Mouse (Mus musculus): ENCODE data around the gene Slfn8. TPM values are rescaled to one million over a fixed set of nuclear protein-coding genes. Genes with fewer than 3 reads are reported as not detected.
"Not testable (repeated sequence)": the region's sequence is repeated elsewhere in the genome, so short reads cannot be mapped to it uniquely, and the experiment has no call there.

Gene Slfn8
- polyA plus RNA-seq, 1 experiment from 2014 or later: not detected

- Histone ChIP-seq H3K27me3 (replicated peaks) (no peaks in the 10 kb centered on the region; the same call in 1 of the 2 replicates), H3K36me3 (0 out of 2 replicates have a peak, but pooled peaks cover 2% of the 10 kb centered on the region), H3K9ac (no peak overlapping the region), H3K27ac (no peak overlapping the region), H3K4me1 (peaks cover 13% of the 10 kb centered on the region), H3K9me3 (no peaks in the 10 kb centered on the region), H3K4me3 (no peak overlapping the region), H3K4me2 (replicated peaks) (no peak overlapping the region)
- WGBS: 87% methylated on average over 6 of the region's 6 CpGs
- no peak for ATAC-seq (ENCODE audit: low FRiP score, low read depth)
Observed at GRCm38 (mm10) chr11:82987621-82988020, 33.0 kb downstream of the Slfn8 start.

- no peak for ATAC-seq (ENCODE audit: low FRiP score, low read depth)
- Histone ChIP-seq H3K27ac (no peak overlapping the region), H3K4me2 (replicated peaks) (no peak overlapping the region), H3K36me3 (peaks cover 5% of the 10 kb centered on the region; the same call in 1 of the 2 replicates), H3K27me3 (replicated peaks) (no peaks in the 10 kb centered on the region), H3K9ac (no peak overlapping the region), H3K4me3 (no peak overlapping the region), H3K4me1 (no peaks in the 10 kb centered on the region), H3K9me3 (no peaks in the 10 kb centered on the region)
- 89% methylated on average over 17 of the region's 17 CpGs for WGBS
Observed at GRCm38 (mm10) chr11:82983193-82983592, 37.4 kb downstream of the Slfn8 start.

DNA sequence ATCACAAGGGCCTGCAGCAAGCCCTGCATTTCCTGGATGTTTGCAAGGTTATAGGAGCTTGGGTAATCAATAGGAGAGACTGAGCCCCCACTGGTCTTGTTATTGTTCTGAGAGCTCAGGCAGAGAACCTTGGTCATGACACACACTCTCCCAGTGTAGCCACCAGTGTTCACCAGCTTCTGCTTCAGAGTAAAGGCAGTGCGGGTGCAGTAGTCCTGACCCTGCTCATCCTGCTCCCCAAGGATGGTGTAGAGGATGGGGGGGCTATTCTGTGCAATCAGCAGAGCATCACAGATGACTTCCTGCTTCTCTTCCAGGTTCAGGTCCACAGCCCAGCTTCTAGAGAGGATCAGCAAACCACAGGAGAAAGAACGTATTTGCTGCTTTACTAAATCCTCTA is 38.2 kb downstream of the Slfn8 start:
- H3K36me3 ChIP-seq; H3K27me3 ChIP-seq (replicated peaks); H3K9ac ChIP-seq; H3K4me1 ChIP-seq; H3K27ac ChIP-seq; ATAC-seq (ENCODE audit: low FRiP score, low read depth); H3K4me3 ChIP-seq; H3K9me3 ChIP-seq; H3K4me2 ChIP-seq (replicated peaks): not testable (repeated sequence)
- 92% methylated on average over 2 of the region's 2 CpGs for WGBS

DNA sequence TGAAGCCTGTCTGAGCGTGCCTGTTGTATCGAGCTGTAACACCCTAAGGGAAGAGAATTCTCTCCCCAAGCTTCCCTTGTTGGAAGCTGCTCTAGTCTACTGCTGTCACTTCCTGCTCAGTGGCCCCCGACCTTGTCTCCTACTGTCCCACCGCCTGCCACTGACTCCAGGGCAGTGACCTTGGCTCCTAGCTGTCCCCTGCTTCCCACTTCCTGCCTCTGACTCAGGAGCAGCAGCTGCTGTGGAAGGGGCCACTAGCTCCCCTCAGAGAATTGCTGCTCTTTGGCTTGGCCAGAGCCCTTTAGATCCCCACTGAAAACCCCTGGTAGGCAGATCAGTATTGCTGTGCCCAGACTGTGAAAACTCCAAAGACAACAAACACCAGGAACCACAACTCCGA is 46.7 kb downstream of the Slfn8 start:
- Histone ChIP-seq H3K27ac (no peak overlapping the region), H3K9me3 (no peaks in the 10 kb centered on the region), H3K4me1 (no peaks in the 10 kb centered on the region), H3K9ac (no peak overlapping the region), H3K36me3 (no peaks in the 10 kb centered on the region), H3K27me3 (replicated peaks) (no peaks in the 10 kb centered on the region), H3K4me3 (no peak overlapping the region), H3K4me2 (replicated peaks) (no peak overlapping the region)
- WGBS: 38% methylated on average over 5 of the region's 5 CpGs
- ATAC-seq (ENCODE audit: low FRiP score, low read depth): no peak

- Histone ChIP-seq H3K9me3 (no peaks in the 10 kb centered on the region), H3K27ac (no peak overlapping the region), H3K4me1 (no peaks in the 10 kb centered on the region), H3K36me3 (no peaks in the 10 kb centered on the region), H3K4me3 (no peak overlapping the region), H3K27me3 (replicated peaks) (no peaks in the 10 kb centered on the region), H3K9ac (no peak overlapping the region; the same call in 1 of the 2 replicates), H3K4me2 (replicated peaks) (peak overlapping the region; percentile 55; the same call in 1 of the 2 replicates)
- WGBS: 75% methylated on average over 11 of the region's 11 CpGs
- ATAC-seq (ENCODE audit: low FRiP score, low read depth): no peak
Observed at GRCm38 (mm10) chr11:82971590-82971974, 49.0 kb downstream of the Slfn8 start.

GRCm38 (mm10) chr11:82970712-82971589 is 49.7 kb downstream of the Slfn8 start:
- 10% methylated on average over 31 of the region's 31 CpGs for WGBS
- H3K27me3 ChIP-seq (replicated peaks): no peaks in the 10 kb centered on the region
- no peak overlapping the region for H3K27ac ChIP-seq
- H3K4me3 ChIP-seq: 0 out of 2 replicates have a peak overlapping the region, but pooled peaks have one; percentile 3
- no peaks in the 10 kb centered on the region for H3K36me3 ChIP-seq
- no peak overlapping the region; the same call in 1 of the 2 replicates for H3K9ac ChIP-seq
- peak overlapping the region; percentile 55 for H3K4me2 ChIP-seq (replicated peaks)
- ATAC-seq (ENCODE audit: low FRiP score, low read depth): no peak
- no peaks in the 10 kb centered on the region for H3K4me1 ChIP-seq
- H3K9me3 ChIP-seq: no peaks in the 10 kb centered on the region

DNA sequence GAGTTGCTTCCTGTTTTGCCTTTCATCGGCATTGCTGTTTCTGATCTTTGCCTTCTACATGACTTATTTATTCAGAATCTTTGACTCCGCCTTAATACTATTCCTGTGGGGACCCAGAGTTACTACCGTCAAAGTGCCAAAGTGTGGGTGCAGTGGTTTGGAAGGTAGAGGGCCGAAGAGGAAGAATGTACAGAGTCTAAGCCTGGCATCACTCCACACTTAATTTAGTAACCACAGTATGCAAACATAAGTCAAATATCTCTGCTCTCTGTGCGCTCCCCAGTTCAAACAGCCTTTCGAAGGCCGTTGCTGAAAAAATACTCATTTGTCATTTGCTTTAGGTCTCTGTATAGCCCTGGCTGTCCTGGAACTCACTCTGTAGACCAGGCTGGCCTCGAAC is 58.4 kb downstream of the Slfn8 start:
- 91% methylated on average over 8 of the region's 8 CpGs for WGBS
- Histone ChIP-seq H3K27ac (no peak overlapping the region), H3K27me3 (replicated peaks) (no peaks in the 10 kb centered on the region), H3K9me3 (no peaks in the 10 kb centered on the region), H3K9ac (no peak overlapping the region), H3K4me1 (no peaks in the 10 kb centered on the region), H3K4me2 (replicated peaks) (no peak overlapping the region), H3K4me3 (no peak overlapping the region), H3K36me3 (no peaks in the 10 kb centered on the region)
- ATAC-seq (ENCODE audit: low FRiP score, low read depth): no peak

DNA sequence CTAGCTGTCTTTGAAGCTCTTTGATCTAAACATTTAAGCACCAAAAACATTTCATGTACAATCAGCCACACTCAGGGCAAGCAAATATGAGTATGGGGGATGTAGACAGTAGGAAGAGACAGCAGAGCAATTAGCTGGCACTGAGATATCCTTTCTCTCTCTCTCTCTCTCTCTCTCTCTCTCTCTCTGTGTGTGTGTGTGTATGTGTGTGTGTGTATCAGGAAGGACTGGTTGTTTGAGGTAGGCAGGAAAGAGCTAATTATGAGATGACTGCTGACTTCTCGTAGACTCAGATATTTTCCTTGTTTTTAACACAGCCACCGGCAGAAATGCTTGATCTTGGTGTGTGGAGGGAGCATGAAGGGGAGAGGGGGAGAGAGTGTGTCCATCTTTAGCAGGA is 58.9 kb downstream of the Slfn8 start:
- no peaks in the 10 kb centered on the region for H3K27me3 ChIP-seq (replicated peaks)
- no peak for ATAC-seq (ENCODE audit: low FRiP score, low read depth)
- no peak overlapping the region for H3K4me2 ChIP-seq (replicated peaks)
- no peaks in the 10 kb centered on the region for H3K4me1 ChIP-seq
- no peaks in the 10 kb centered on the region for H3K36me3 ChIP-seq
- no peak overlapping the region for H3K9ac ChIP-seq
- H3K27ac ChIP-seq: no peak overlapping the region
- 91% methylated on average over 2 of the region's 2 CpGs for WGBS
- no peaks in the 10 kb centered on the region for H3K9me3 ChIP-seq
- H3K4me3 ChIP-seq: no peak overlapping the region

DNA sequence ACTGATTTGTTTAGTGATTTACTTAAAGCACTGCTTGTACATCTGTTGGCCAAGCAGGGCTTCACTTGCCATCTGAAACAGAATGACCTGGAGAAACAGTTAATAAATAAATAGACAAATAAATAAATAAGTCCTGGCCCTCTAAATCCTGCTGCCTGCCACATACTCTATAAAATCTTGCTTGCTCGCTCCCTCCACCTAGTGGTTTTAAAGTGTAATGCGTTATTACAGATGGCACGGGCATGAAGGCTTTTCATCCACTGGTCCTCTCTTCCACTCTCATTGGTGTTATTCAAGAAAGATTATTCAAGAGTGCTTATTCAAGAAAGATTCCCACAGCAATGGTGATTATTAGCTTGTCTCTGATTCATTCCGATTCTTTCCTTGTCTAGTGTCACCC is 61.0 kb downstream of the Slfn8 start:
- Histone ChIP-seq H3K4me1 (no peaks in the 10 kb centered on the region), H3K27me3 (replicated peaks) (no peaks in the 10 kb centered on the region), H3K27ac (no peak overlapping the region), H3K9ac (no peak overlapping the region), H3K4me3 (no peak overlapping the region), H3K36me3 (no peaks in the 10 kb centered on the region), H3K9me3 (no peaks in the 10 kb centered on the region), H3K4me2 (replicated peaks) (no peak overlapping the region)
- 21% methylated on average over 4 of the region's 4 CpGs for WGBS
- ATAC-seq (ENCODE audit: low FRiP score, low read depth): no peak

DNA sequence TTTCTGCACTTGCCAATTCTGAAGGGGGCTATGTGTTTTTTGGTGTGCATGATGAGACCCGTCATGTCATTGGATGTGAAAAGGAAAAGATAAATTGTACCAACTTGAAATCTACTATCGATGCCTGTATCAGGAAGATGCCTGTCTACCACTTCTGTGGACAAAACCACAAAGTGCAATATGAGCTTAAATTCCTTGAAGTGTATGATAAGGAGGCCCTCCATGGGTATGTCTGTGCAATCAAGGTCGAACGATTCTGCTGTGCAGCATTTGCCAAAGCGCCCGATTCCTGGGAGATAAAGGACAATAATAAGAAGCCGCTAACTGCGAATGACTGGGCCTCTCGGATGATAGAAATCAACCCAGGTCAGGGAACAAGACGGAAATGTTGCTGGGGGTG is 63.7 kb downstream of the Slfn8 start:
- no peak overlapping the region for H3K9ac ChIP-seq
- 79% methylated on average over 10 of the region's 10 CpGs for WGBS
- H3K27ac ChIP-seq: no peak overlapping the region
- ATAC-seq (ENCODE audit: low FRiP score, low read depth): no peak
- H3K4me1 ChIP-seq: no peaks in the 10 kb centered on the region
- no peak overlapping the region for H3K4me3 ChIP-seq
- no peak overlapping the region for H3K4me2 ChIP-seq (replicated peaks)
- peaks cover 17% of the 10 kb centered on the region for H3K27me3 ChIP-seq (replicated peaks)
- no peaks in the 10 kb centered on the region for H3K9me3 ChIP-seq
- no peaks in the 10 kb centered on the region for H3K36me3 ChIP-seq

- 73% methylated on average over 6 of the region's 6 CpGs for WGBS
- H3K4me3 ChIP-seq: no peak overlapping the region
- H3K9ac ChIP-seq: no peak overlapping the region
- no peaks in the 10 kb centered on the region for H3K36me3 ChIP-seq
- H3K27me3 ChIP-seq (replicated peaks): peaks cover 37% of the 10 kb centered on the region
- no peak overlapping the region for H3K4me2 ChIP-seq (replicated peaks)
- H3K4me1 ChIP-seq: peaks cover 6% of the 10 kb centered on the region; the same call in 1 of the 2 replicates
- no peak for ATAC-seq (ENCODE audit: low FRiP score, low read depth)
- H3K9me3 ChIP-seq: no peaks in the 10 kb centered on the region
- no peak overlapping the region for H3K27ac ChIP-seq
Observed at GRCm38 (mm10) chr11:82954631-82955030, 66.0 kb downstream of the Slfn8 start.

DNA sequence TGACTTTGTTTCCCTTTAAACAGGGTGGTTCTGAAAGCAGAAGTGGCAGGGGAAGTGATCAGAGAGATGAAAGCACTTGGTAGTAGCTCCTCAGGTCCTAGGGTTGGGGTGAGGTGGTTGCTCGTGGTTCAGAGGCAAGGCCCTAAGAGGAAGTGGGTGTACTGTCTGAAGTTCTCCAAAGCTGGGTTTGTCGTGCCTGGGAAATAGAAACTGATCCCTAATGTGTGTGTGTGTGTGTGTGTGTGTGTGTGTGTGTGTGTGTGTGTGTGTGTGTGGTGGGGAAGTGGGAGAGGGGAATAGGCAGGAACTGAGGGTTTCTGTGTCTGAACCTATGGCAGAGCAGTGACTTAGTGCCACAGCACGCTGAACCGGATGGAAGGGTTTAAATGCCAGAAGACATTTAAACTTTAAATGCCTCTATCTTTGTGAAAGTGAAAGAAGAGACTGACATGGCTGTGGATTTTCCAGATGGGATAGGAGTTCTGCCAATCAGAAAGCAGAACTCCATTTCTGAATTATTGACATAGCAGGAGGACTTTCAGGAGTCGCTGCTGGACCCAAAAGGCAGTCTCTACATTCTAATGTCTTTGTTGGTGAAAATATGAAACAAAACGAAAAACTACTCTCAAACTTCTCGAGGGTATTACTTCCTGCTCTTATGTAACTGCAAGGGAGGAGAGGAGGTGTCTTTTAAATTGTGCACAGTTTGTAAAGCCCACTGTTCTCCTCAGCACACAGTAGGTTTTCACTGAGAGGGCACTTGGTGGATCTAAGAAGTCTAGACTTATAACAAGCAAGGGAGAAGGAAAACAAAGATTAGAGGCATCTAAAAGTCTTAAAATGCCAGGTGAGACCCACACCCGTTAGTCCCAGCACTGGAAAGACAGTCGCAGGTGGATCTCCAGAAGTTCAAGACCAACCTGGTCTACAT is 67.7 kb downstream of the Slfn8 start:
- WGBS: 71% methylated on average over 9 of the region's 9 CpGs
- Histone ChIP-seq H3K36me3 (no peaks in the 10 kb centered on the region), H3K27me3 (replicated peaks) (peaks cover 42% of the 10 kb centered on the region)

More for the DNA sequence above, 67.7 kb downstream of the Slfn8 start:
- H3K4me3 ChIP-seq: no peak overlapping the region
- no peak overlapping the region for H3K4me2 ChIP-seq (replicated peaks)
- H3K27ac ChIP-seq: no peak overlapping the region
- no peak for ATAC-seq (ENCODE audit: low FRiP score, low read depth)
- H3K9ac ChIP-seq: no peak overlapping the region
- peaks cover 6% of the 10 kb centered on the region; the same call in 1 of the 2 replicates for H3K4me1 ChIP-seq
- no peaks in the 10 kb centered on the region for H3K9me3 ChIP-seq

Measured in neural tube, embryonic 12.5 days (tissue).